Mouse (Mus musculus): ENCODE data around the gene Alpl.

Gene Alpl

GRCm38 (mm10) chr4:137801196-137801595 lies 5.0 kb upstream of the Alpl start:
- DNase-seq (ENCODE audit: inconsistent age in 2 of 2, low spot score in 1 of 2): no peak

- DNase-seq (ENCODE audit: inconsistent age in 2 of 2, low spot score in 1 of 2): peak; percentile 85 to 90
Measured at GRCm38 (mm10) chr4:137800324-137800723, 4.1 kb upstream of the Alpl start.

- no peak for DNase-seq (ENCODE audit: inconsistent age in 2 of 2, low spot score in 1 of 2)
Measured at GRCm38 (mm10) chr4:137797038-137797437, 854 bp upstream of the Alpl start.

- no peak for DNase-seq (ENCODE audit: inconsistent age in 2 of 2, low spot score in 1 of 2)
Measured at GRCm38 (mm10) chr4:137794178-137794900, 1.8 kb downstream of the Alpl start.

GRCm38 (mm10) chr4:137793611-137794010 lies 2.6 kb downstream of the Alpl start:
- no peak for DNase-seq (ENCODE audit: inconsistent age in 2 of 2, low spot score in 1 of 2)

- no peak for DNase-seq (ENCODE audit: inconsistent age in 2 of 2, low spot score in 1 of 2)
Measured at GRCm38 (mm10) chr4:137791440-137791839, 4.7 kb downstream of the Alpl start.

- no peak for DNase-seq (ENCODE audit: inconsistent age in 2 of 2, low spot score in 1 of 2)
Measured at GRCm38 (mm10) chr4:137790981-137791380, 5.2 kb downstream of the Alpl start.

GRCm38 (mm10) chr4:137788511-137789049 lies 7.6 kb downstream of the Alpl start:
- DNase-seq (ENCODE audit: inconsistent age in 2 of 2, low spot score in 1 of 2): peak; percentile 68 to 86

- DNase-seq (ENCODE audit: inconsistent age in 2 of 2, low spot score in 1 of 2): peak in 1 of 2 experiments; percentile 37
Measured at GRCm38 (mm10) chr4:137787589-137788289, 8.4 kb downstream of the Alpl start.

GRCm38 (mm10) chr4:137786488-137786887 lies 9.7 kb downstream of the Alpl start:
- peak in 1 of 2 experiments; percentile 30 for DNase-seq (ENCODE audit: inconsistent age in 2 of 2, low spot score in 1 of 2)

- no peak for DNase-seq (ENCODE audit: inconsistent age in 2 of 2, low spot score in 1 of 2)
Measured at GRCm38 (mm10) chr4:137785270-137785669, 10.9 kb downstream of the Alpl start.

- no peak for DNase-seq (ENCODE audit: inconsistent age in 2 of 2, low spot score in 1 of 2)
Measured at GRCm38 (mm10) chr4:137784741-137785140, 11.4 kb downstream of the Alpl start.

GRCm38 (mm10) chr4:137783541-137784191 lies 12.5 kb downstream of the Alpl start:
- DNase-seq (ENCODE audit: inconsistent age in 2 of 2, low spot score in 1 of 2): peak; percentile 53 to 75

GRCm38 (mm10) chr4:137781949-137782348 lies 14.2 kb downstream of the Alpl start:
- DNase-seq (ENCODE audit: inconsistent age in 2 of 2, low spot score in 1 of 2): no peak

- DNase-seq (ENCODE audit: inconsistent age in 2 of 2, low spot score in 1 of 2): peak in 1 of 2 experiments; percentile 69
Measured at GRCm38 (mm10) chr4:137780986-137781385, 15.2 kb downstream of the Alpl start.

- DNase-seq (ENCODE audit: inconsistent age in 2 of 2, low spot score in 1 of 2): no peak
Measured at GRCm38 (mm10) chr4:137778397-137779184, 17.6 kb downstream of the Alpl start.

- no peak for DNase-seq (ENCODE audit: inconsistent age in 2 of 2, low spot score in 1 of 2)
Measured at GRCm38 (mm10) chr4:137777866-137778265, 18.3 kb downstream of the Alpl start.

GRCm38 (mm10) chr4:137774505-137774904 lies 21.7 kb downstream of the Alpl start:
- no peak for DNase-seq (ENCODE audit: inconsistent age in 2 of 2, low spot score in 1 of 2)

GRCm38 (mm10) chr4:137774013-137774412 lies 22.2 kb downstream of the Alpl start:
- no peak for DNase-seq (ENCODE audit: inconsistent age in 2 of 2, low spot score in 1 of 2)

- DNase-seq (ENCODE audit: inconsistent age in 2 of 2, low spot score in 1 of 2): peak; percentile 72 to 84
Measured at GRCm38 (mm10) chr4:137773369-137773899, 22.8 kb downstream of the Alpl start.
